Mouse (Mus musculus) liver, adult 2 months (tissue): Measurements from ENCODE around the gene Bmp6.

ENCODE experiments used
- CTCF ChIP-seq: fragments of 200-500 bp; IDR thresholded peaks from 2 replicates; pipeline ENCODE4 v1.5.1; 2011; ENCODE audit warnings: low read depth, low read length, control low read depth
- POLR2A ChIP-seq: fragments of 200-500 bp; IDR thresholded peaks from 2 replicates; pipeline ENCODE4 v1.6.1; 2011; ENCODE audit warnings: low read length, control low read depth; ENCODE audit not compliant: insufficient read depth; ENCODE audit errors: extremely low read depth

DNA sequence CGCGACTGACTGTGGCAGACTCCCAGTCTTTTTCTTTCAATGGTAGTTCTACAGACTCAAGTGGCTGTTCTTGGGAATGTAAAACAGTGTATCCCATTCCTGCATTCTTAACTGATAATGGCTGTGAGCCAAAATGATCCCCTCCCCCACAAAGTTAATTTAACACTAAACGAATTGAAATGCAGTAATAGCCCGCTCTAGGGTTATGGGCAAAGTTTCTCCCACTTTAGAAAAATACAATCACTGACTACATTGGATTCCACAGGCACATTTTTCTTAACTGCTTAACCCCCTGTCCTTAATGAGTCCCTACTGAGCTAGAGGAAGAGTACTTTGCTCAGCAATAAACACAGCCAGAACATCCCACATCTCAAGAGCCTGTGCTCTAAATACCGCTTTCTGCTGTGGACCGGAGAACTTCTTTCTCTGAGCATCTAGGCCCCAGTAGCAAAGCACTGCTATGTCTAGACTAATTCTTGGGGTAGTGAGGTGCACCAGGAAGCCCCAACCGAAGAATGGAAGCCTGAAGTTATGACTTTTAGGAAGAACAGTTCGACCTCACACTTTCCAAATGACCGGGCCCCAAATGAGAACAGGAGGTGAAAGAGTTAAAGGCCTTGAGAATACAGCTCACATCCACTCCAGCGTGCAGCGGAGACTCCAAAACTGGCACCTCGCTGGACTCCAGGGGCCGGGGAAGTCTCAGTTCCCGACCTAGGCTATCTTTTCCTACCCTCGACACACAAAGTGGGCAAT lies 182.3 kb downstream of the Bmp6 start:
- no peak for TF ChIP-seq CTCF
- no peak for TF ChIP-seq POLR2A
